Mouse (Mus musculus) brain, embryonic 14.5 days (tissue): ENCODE results near the gene Rps6ka1.

Experiments
- CTCF ChIP-seq: fragments of 200-500 bp; IDR thresholded peaks from 2 replicates; pipeline ENCODE4 v1.5.1; 2012; ENCODE audit warnings: inconsistent platforms, mild to moderate bottlenecking, moderate library complexity, borderline replicate concordance; ENCODE audit not compliant: insufficient read depth, insufficient read length; ENCODE audit errors: extremely low read depth
- POLR2A ChIP-seq: fragments of 200-500 bp; IDR thresholded peaks from 2 replicates; pipeline ENCODE4 v1.6.1; 2012; ENCODE audit warnings: mild to moderate bottlenecking, inconsistent platforms, borderline replicate concordance; ENCODE audit not compliant: poor library complexity, insufficient read depth, insufficient read length, severe bottlenecking; ENCODE audit errors: extremely low read depth

DNA sequence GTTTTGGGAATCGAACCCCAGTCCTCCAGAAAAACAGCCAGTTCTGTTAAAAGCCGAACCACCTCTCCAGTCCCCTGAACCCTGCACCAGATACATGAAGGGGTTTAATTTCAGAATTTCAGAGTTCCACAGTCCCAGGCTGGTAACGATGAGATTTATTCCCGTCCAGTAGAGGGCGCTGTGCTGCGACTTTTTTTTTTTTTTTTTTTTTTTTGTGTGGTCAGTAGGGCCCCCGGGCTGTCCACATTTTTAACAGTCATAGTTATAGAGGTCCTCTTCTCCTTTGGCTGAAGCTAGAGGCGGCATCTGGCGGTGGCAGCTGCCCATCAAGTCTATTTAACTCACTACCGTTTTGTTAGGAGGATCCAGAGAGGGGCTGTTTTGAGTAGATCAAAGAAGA, 43.8 kb upstream of the Rps6ka1 start:
- peak; percentile 65; the same call in 1 of the 2 replicates for TF ChIP-seq CTCF
- TF ChIP-seq POLR2A: no peak
